Mouse (Mus musculus) ovary, postnatal 14 days (tissue): ENCODE measurements around the gene Cacna1c.

Experiments
- DNase-seq: peaks from one replicate; pipeline ENCODE4 v3.0.0; 2022; ENCODE audit warnings: low spot score

Cacna1c gene

GRCm38 (mm10) chr6:119052366-119052765 is 143.9 kb downstream of the Cacna1c start:
- DNase-seq = no peak

DNA sequence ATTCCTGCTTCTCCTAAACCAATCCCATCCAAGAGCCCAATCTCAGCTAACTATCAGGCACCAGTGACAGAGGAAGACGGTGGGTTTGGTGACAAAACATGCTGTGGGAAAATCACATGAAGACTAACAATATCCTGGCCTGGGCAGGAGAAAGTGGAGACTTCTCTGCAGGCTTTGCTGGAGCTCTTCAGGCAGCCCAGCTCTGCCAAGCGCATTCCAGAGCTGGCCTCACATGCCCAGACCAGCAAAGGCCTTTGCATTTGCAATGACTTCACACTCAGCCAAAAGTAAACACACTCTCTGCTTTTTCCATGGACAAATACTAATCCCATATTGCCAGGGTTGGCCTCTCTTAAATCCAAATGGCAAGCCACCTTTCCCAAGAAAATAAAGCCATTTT is 144.5 kb downstream of the Cacna1c start:
- DNase-seq = no peak

- no peak for DNase-seq
These were observed 148.9 kb downstream of the Cacna1c start for GRCm38 (mm10) chr6:119047340-119047739.

GRCm38 (mm10) chr6:119045498-119045897 is 150.7 kb downstream of the Cacna1c start:
- DNase-seq = no peak

DNA sequence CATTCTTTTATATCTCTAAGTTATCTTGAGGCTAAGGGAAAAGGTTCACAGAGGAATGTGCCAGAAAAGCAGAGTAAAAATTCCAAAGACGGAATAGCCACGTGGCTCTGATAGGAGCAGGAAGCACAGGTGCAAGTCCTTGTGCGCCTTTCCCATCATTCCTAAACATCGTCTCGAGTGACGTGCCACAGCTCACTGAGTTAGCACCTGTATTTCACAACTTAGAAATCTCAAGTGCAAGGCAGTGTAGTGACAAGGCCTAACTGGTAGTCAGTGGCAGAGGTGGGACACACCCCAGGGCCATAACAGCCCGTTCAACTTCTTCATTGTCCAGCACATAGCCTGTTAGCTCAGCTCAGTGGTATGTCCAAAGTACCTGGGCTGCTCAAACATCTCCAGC is 152.1 kb downstream of the Cacna1c start:
- DNase-seq = no peak

DNA sequence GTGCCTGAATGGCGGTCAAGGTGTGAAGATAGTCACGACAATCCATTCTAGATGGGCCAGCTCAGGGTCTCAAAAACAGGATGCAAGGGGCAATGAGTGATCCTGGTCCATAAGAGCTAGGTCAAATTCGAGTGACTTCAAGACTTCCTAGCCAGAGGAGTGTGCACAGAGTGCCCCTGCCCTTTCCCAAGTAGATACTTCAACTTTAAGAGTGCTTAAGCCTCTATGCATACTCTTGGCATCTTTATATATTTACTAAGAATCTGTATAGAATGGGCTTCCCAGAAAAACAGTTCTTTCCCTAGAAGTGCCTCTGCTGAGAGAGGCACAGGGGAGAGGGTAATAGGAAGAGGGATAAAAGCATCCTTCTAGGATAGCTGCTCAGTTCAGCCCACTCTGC is 153.4 kb downstream of the Cacna1c start:
- no peak for DNase-seq

GRCm38 (mm10) chr6:119040961-119041360 is 155.3 kb downstream of the Cacna1c start:
- DNase-seq = no peak

- DNase-seq = no peak
These were observed 156.4 kb downstream of the Cacna1c start for GRCm38 (mm10) chr6:119039815-119040214.

DNA sequence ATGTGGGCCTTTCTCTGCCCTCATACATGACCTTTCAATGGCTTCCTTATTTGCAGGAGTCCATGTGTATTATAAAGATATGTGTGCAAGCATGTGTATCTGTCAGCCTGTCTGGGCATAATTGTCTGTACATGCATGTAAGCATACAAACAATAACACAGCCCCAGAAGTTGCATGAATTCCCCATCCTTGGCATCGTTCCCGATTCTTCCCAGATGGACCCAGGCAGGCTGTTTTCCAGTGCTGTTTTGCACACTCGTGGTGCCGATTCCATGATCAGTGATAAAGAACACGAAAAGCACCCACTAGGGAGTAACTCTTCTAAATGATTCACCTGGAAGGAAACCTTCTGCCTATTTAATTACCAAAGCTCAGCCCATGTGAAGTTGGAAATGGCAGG is 156.9 kb downstream of the Cacna1c start:
- DNase-seq = no peak

GRCm38 (mm10) chr6:119037815-119038214 is 158.4 kb downstream of the Cacna1c start:
- no peak for DNase-seq

DNA sequence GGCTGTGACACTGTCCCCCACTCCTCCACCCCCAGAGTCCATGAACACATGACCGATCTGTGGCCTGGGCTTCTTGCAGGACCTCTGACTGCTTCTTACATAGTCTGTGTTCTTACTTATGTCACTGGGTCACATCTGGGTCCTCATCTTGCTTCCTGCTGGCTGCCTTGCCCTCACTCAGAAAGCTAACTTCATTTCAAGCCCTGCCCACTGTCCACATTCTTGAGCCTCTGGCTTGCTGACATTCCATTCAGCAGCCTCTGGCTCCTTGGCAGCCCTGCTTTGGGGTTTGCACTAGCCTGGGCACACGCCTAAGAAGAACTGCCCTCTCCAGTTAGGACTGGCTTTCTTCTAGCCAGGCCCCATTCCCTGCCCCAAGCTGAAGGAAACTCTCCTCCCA is 159.2 kb downstream of the Cacna1c start:
- no peak for DNase-seq

GRCm38 (mm10) chr6:119035361-119035760 is 160.9 kb downstream of the Cacna1c start:
- DNase-seq = no peak

DNA sequence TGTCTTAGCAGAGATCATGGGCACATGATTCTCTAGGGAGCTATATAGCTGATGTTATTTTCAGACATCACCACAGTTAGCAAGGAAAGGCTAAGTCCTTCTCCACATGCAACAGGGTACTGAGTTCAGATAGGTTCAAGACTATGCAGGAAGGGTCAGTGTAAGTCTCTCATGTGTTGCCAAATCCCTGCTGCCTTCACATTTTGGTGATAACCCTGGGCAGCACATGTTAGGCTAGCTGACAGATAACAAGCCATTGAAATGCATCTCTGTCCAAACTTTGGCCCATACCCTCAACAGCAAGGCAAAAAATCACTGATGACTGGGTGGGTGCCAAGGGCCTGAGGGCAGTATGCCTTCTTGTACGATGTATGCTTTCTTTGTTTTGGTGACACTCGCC is 161.3 kb downstream of the Cacna1c start:
- no peak for DNase-seq

DNA sequence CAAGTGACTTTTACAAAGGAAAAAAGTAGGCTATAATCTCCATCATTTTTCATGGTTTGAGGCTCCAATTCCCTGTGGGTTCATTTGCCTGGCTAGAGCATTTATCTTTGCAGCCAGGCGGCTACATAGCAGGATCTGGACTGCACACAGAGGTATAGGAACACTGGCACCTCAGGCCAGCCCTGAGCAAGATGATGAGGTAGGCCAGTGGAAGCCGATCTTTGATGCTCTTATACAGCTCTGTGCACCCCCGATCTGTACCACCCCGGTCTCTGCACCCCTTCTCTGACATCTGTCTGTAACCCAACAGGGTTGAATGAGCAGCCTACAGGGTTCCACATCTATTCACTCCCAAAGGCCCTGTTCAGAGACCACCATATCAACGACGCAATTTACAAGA is 168.3 kb downstream of the Cacna1c start:
- DNase-seq = no peak

DNA sequence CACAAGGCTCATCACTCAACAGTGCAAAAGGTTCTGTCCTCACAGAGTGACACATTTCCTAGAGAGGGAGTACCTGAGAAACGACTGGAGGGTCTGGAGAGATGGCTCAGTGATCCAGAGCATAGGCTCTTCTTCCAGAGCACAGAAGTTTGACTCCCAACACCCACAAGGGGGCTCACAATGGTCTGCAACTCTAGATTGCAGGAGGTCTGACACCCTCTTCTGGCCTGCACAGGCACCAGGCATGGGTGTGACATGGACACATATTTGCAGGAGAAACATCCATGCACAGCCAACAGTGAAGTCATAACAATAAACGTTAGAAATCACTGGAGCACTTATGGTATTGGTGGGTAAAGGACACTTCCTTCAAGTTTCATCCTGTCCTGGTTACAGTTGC is 173.4 kb downstream of the Cacna1c start:
- DNase-seq = no peak

- no peak for DNase-seq
These were observed 175.0 kb downstream of the Cacna1c start for GRCm38 (mm10) chr6:119021226-119021625.

DNA sequence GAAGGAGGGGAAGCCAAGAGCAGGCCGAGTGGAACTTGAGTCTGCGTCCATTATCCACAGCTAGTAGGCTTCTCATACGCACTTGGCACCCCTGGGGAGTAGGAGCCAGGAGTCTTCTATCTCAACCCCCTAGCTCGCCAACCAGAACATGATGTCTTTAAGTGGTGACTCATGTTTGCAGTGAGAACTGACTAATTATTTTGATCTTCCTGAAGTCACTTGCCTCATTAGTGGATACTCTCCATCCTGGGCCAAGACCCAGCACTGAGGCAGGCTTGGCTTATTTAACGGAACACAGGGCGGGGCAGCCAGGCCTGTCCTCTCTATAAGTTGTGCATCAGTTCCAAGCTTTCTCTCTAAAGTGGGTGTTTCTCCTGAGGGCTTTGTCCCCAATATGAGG is 177.3 kb downstream of the Cacna1c start:
- DNase-seq = no peak

GRCm38 (mm10) chr6:119018256-119018655 is 178.0 kb downstream of the Cacna1c start:
- DNase-seq = no peak

GRCm38 (mm10) chr6:119017498-119017897 is 178.7 kb downstream of the Cacna1c start:
- DNase-seq = no peak

GRCm38 (mm10) chr6:119015346-119015745 is 180.9 kb downstream of the Cacna1c start:
- DNase-seq = no peak

- no peak for DNase-seq
These were observed 182.8 kb downstream of the Cacna1c start for GRCm38 (mm10) chr6:119013168-119014098.

- no peak for DNase-seq
These were observed 185.3 kb downstream of the Cacna1c start for GRCm38 (mm10) chr6:119010875-119011274.

- no peak for DNase-seq
These were observed 186.7 kb downstream of the Cacna1c start for GRCm38 (mm10) chr6:119009526-119009925.

- DNase-seq = no peak
These were observed 187.5 kb downstream of the Cacna1c start for GRCm38 (mm10) chr6:119008638-119009166.
